Mouse (Mus musculus): ENCODE data around the gene Gm20532.

GRCm38 (mm10) chr2:26551446-26551845 is 35.0 kb upstream of the Gm20532 start:
- no peak for TF ChIP-seq CTCF (IDR thresholded peaks at IDR 0.05; ENCODE audit: insufficient read depth, low read length)
- TF ChIP-seq POLR2A (IDR thresholded peaks at IDR 0.05; ENCODE audit: borderline replicate concordance, extremely low read depth, low read depth, low read length): no peak

All from lung, adult 2 months (tissue).